Mouse (Mus musculus) right cerebral cortex, adult 18-20 months (tissue): Measurements from ENCODE around the gene Dnajc22.

Experiments
- DNase-seq: peaks from one replicate; pipeline ENCODE4 v3.0.0; 2022; ENCODE audit warnings: mixed read lengths

The Dnajc22 gene

GRCm38 (mm10) chr15:99116539-99116938 lies 23.6 kb downstream of the Dnajc22 start:
- no peak for DNase-seq

DNA sequence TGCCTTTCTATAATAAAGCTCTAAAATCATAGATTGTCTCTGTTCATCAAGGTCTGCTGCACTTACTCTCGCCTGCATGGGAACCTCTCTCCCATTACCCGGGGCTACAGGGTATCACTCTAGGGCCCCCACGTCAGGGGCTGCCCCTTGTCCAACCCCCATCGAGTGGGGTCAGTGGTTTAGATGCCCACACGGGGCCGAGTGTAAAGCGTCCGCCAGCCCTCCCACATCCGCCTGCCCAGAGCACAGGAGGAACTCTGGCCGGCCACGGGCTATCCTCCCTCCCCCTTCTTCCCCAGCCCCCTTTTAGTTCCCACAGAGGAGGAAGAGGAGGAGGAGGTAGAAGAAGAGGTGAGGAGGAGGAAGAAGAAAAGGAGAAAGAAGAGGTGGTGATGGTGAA lies 27.8 kb downstream of the Dnajc22 start:
- no peak for DNase-seq

- DNase-seq, result no peak
Observed at GRCm38 (mm10) chr15:99122642-99123041, 29.7 kb downstream of the Dnajc22 start.

GRCm38 (mm10) chr15:99125711-99126080 lies 32.7 kb downstream of the Dnajc22 start, which contains the start of gene Spats2:
Spats2 (plus strand) TSS chr15:99125916.
- DNase-seq, result no peak

- peak; percentile 89 for DNase-seq
Observed at GRCm38 (mm10) chr15:99126081-99126815, 33.3 kb downstream of the Dnajc22 start.

GRCm38 (mm10) chr15:99126816-99127365 lies 33.9 kb downstream of the Dnajc22 start:
- peak; percentile 3 for DNase-seq

DNA sequence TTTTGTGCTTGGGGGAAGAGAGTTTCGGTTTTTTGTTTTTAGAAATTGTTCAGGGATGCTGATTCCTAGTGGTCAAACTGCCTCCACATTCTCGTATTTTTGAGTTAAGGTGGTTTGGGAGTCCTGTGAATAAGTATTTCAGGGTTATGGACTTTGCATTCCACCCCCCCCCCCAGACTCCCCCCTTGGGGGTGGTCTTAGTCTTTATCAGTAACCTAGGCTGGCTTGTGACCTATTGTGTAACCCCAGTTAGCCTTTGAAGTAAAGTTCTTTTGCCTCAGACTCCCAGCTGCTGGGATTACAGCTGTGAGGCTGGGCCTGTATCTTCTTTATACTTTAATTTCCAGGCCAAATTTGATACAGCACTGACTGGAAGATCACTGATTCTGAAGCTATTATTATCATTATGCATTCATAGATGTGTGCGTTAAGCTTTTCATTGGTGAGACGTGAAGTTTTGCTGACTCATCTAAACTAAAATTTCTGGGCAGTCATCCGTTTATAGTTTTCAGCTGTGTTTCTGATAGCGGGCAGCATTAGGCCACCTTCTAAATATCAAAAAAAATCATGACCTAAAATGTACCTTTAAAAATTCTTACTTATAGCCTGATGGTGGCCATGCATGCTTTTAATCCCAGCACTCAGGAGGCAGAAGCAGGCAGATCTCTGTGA lies 35.0 kb downstream of the Dnajc22 start:
- DNase-seq, result no peak

GRCm38 (mm10) chr15:99129441-99129840 lies 36.5 kb downstream of the Dnajc22 start:
- no peak for DNase-seq

- no peak for DNase-seq
Observed at GRCm38 (mm10) chr15:99129956-99130910, 37.3 kb downstream of the Dnajc22 start.

GRCm38 (mm10) chr15:99138389-99138788 lies 45.4 kb downstream of the Dnajc22 start:
- DNase-seq, result no peak

DNA sequence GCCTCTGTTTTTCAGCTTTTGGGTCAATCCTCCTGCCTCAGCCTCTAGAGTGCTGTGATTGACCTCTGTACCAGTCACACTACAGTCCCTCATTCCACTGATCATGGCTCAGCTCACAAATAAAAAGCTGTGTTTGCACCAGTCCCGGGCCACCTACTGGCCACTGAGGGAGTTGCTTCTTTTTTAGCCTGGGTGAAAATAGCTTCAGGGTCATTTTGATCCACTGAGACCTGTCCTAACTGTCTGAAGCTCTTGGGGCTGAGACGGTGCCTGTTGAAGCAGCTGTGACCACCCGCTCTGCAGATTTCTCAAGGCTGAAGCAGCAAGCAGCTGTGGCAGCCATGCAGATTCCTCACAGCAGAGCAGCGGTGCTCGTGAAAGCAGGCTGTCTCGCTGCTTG lies 46.7 kb downstream of the Dnajc22 start:
- peak; percentile 8 for DNase-seq

GRCm38 (mm10) chr15:99150516-99150915 lies 57.5 kb downstream of the Dnajc22 start:
- DNase-seq, result no peak

- no peak for DNase-seq
Observed at GRCm38 (mm10) chr15:99151324-99151723, 58.4 kb downstream of the Dnajc22 start.

GRCm38 (mm10) chr15:99153466-99153865 lies 60.5 kb downstream of the Dnajc22 start:
- no peak for DNase-seq
